Mouse (Mus musculus): ENCODE data around the gene Ndufaf1. TPM values are rescaled to one million over a fixed set of nuclear protein-coding genes. Genes with fewer than 3 reads are reported as not detected.

Gene Ndufaf1
- polyA plus RNA-seq, 1 experiment from 2014 or later, result 24.3 TPM

GRCm38 (mm10) chr2:119696111-119696510, 33.5 kb upstream of the Ndufaf1 start:
- Histone ChIP-seq H3K36me3 (ENCODE audit: control insufficient read depth, insufficient read depth) (peaks cover 3% of the 10 kb centered on the region; the same call in 1 of the 2 replicates), H3K4me2 (replicated peaks; ENCODE audit: low read depth) (no peak overlapping the region), H3K4me1 (replicated peaks; ENCODE audit: control insufficient read depth, insufficient read depth, low read length) (no peaks in the 10 kb centered on the region), H3K27me3 (replicated peaks; ENCODE audit: control insufficient read depth, insufficient read depth, low read length) (no peaks in the 10 kb centered on the region), H3K9ac (ENCODE audit: low read depth, low read length) (no peak overlapping the region), H3K9me3 (ENCODE audit: control insufficient read depth) (no peaks in the 10 kb centered on the region), H3K27ac (ENCODE audit: low read depth, low read length) (no peak overlapping the region), H3K4me3 (ENCODE audit: low read depth, low read length) (no peak overlapping the region)
- WGBS, result 63% methylated on average over 1 of the region's 1 CpGs
- no peak for TF ChIP-seq CTCF (IDR thresholded peaks at IDR 0.05; ENCODE audit: low read depth)
- ATAC-seq, result no peak

- Histone ChIP-seq H3K4me2 (replicated peaks; ENCODE audit: low read depth) (no peak overlapping the region), H3K9me3 (ENCODE audit: control insufficient read depth) (no peaks in the 10 kb centered on the region), H3K4me3 (ENCODE audit: low read depth, low read length) (no peak overlapping the region), H3K27me3 (replicated peaks; ENCODE audit: control insufficient read depth, insufficient read depth, low read length) (no peaks in the 10 kb centered on the region), H3K4me1 (replicated peaks; ENCODE audit: control insufficient read depth, insufficient read depth, low read length) (no peaks in the 10 kb centered on the region), H3K9ac (ENCODE audit: low read depth, low read length) (no peak overlapping the region), H3K36me3 (ENCODE audit: control insufficient read depth, insufficient read depth) (peaks cover 3% of the 10 kb centered on the region; the same call in 1 of the 2 replicates), H3K27ac (ENCODE audit: low read depth, low read length) (no peak overlapping the region)
- TF ChIP-seq CTCF (IDR thresholded peaks at IDR 0.05; ENCODE audit: low read depth), result no peak
- WGBS, result 91% methylated on average over 2 of the region's 2 CpGs
- no peak for ATAC-seq
Observed at GRCm38 (mm10) chr2:119694826-119695225, 32.2 kb upstream of the Ndufaf1 start.

GRCm38 (mm10) chr2:119692003-119692701, 29.5 kb upstream of the Ndufaf1 start:
- no peaks in the 10 kb centered on the region for H3K9me3 ChIP-seq (ENCODE audit: control insufficient read depth)
- peak; percentile 62 for TF ChIP-seq CTCF (IDR thresholded peaks at IDR 0.05; ENCODE audit: low read depth)

GRCm38 (mm10) chr2:119683706-119684105, 21.1 kb upstream of the Ndufaf1 start:
- Histone ChIP-seq H3K4me3 (ENCODE audit: low read depth, low read length) (no peak overlapping the region), H3K4me2 (replicated peaks; ENCODE audit: low read depth) (no peak overlapping the region), H3K27ac (ENCODE audit: low read depth, low read length) (no peak overlapping the region), H3K36me3 (ENCODE audit: control insufficient read depth, insufficient read depth) (peaks cover 3% of the 10 kb centered on the region; the same call in 1 of the 2 replicates), H3K9me3 (ENCODE audit: control insufficient read depth) (no peaks in the 10 kb centered on the region), H3K9ac (ENCODE audit: low read depth, low read length) (no peak overlapping the region), H3K4me1 (replicated peaks; ENCODE audit: control insufficient read depth, insufficient read depth, low read length) (no peaks in the 10 kb centered on the region), H3K27me3 (replicated peaks; ENCODE audit: control insufficient read depth, insufficient read depth, low read length) (no peaks in the 10 kb centered on the region)
- no peak for ATAC-seq
- no peak for TF ChIP-seq CTCF (IDR thresholded peaks at IDR 0.05; ENCODE audit: low read depth)
- WGBS, result 89% methylated on average over 2 of the region's 2 CpGs

More at GRCm38 (mm10) chr2:119692003-119692701, 29.5 kb upstream of the Ndufaf1 start:
- H3K4me2 ChIP-seq (replicated peaks; ENCODE audit: low read depth), result no peak overlapping the region
- H3K27me3 ChIP-seq (replicated peaks; ENCODE audit: control insufficient read depth, insufficient read depth, low read length), result no peaks in the 10 kb centered on the region
- no peak overlapping the region for H3K4me3 ChIP-seq (ENCODE audit: low read depth, low read length)
- no peak overlapping the region for H3K27ac ChIP-seq (ENCODE audit: low read depth, low read length)
- H3K36me3 ChIP-seq (ENCODE audit: control insufficient read depth, insufficient read depth), result peaks cover 3% of the 10 kb centered on the region; the same call in 1 of the 2 replicates
- WGBS, result 80% methylated on average over 9 of the region's 9 CpGs
- ATAC-seq, result no peak
- no peak overlapping the region for H3K9ac ChIP-seq (ENCODE audit: low read depth, low read length)
- H3K4me1 ChIP-seq (replicated peaks; ENCODE audit: control insufficient read depth, insufficient read depth, low read length), result no peaks in the 10 kb centered on the region

GRCm38 (mm10) chr2:119675831-119676230, 13.2 kb upstream of the Ndufaf1 start:
- H3K4me1 ChIP-seq (replicated peaks; ENCODE audit: control insufficient read depth, insufficient read depth, low read length), result 0 out of 2 replicates have a peak, but pooled peaks cover 4% of the 10 kb centered on the region
- H3K36me3 ChIP-seq (ENCODE audit: control insufficient read depth, insufficient read depth), result no peaks in the 10 kb centered on the region
- no peaks in the 10 kb centered on the region for H3K9me3 ChIP-seq (ENCODE audit: control insufficient read depth)
- ATAC-seq, result no peak
- 1% methylated on average over 5 of the region's 5 CpGs for WGBS
- H3K27me3 ChIP-seq (replicated peaks; ENCODE audit: control insufficient read depth, insufficient read depth, low read length), result no peaks in the 10 kb centered on the region
- H3K27ac ChIP-seq (ENCODE audit: low read depth, low read length), result no peak overlapping the region
- H3K4me3 ChIP-seq (ENCODE audit: low read depth, low read length), result peak overlapping the region; percentile 89
- H3K9ac ChIP-seq (ENCODE audit: low read depth, low read length), result peak overlapping the region; percentile 89
- no peak for TF ChIP-seq CTCF (IDR thresholded peaks at IDR 0.05; ENCODE audit: low read depth)
- peak overlapping the region; percentile 86 for H3K4me2 ChIP-seq (replicated peaks; ENCODE audit: low read depth)

- no peaks in the 10 kb centered on the region for H3K27me3 ChIP-seq (replicated peaks; ENCODE audit: control insufficient read depth, insufficient read depth, low read length)
- H3K27ac ChIP-seq (ENCODE audit: low read depth, low read length), result peak overlapping the region; percentile 88
- H3K4me1 ChIP-seq (replicated peaks; ENCODE audit: control insufficient read depth, insufficient read depth, low read length), result 0 out of 2 replicates have a peak, but pooled peaks cover 4% of the 10 kb centered on the region
- WGBS, result 0% methylated on average over 39 of the region's 39 CpGs
- peak; percentile 85 for ATAC-seq
- H3K4me2 ChIP-seq (replicated peaks; ENCODE audit: low read depth), result peak overlapping the region; percentile 86
- peak overlapping the region; percentile 89 for H3K4me3 ChIP-seq (ENCODE audit: low read depth, low read length)
- peak overlapping the region; percentile 89 for H3K9ac ChIP-seq (ENCODE audit: low read depth, low read length)
- no peaks in the 10 kb centered on the region for H3K9me3 ChIP-seq (ENCODE audit: control insufficient read depth)
- TF ChIP-seq CTCF (IDR thresholded peaks at IDR 0.05; ENCODE audit: low read depth), result no peak
- H3K36me3 ChIP-seq (ENCODE audit: control insufficient read depth, insufficient read depth), result no peaks in the 10 kb centered on the region
Observed at GRCm38 (mm10) chr2:119675215-119675784, 12.7 kb upstream of the Ndufaf1 start.

Measured in intestine, postnatal 0 days (tissue).